Mouse (Mus musculus): ENCODE measurements around the gene Plpp1. TPM values are rescaled to one million over a fixed set of nuclear protein-coding genes. Genes with fewer than 3 reads are reported as not detected.

Gene Plpp1
- polyA plus RNA-seq, 1 experiment from 2014 or later: 22.5 TPM

Other genes starting within 250 kb of the Plpp1 start
- gene Il31ra, start 206.4 kb upstream of the Plpp1 start, polyA plus RNA-seq (2016; fragmentation: Nextera tagmentation; extraction: Ambion mirVana): 0.14 and 0.25 TPM in 2 replicates
- gene Ddx4, start 148.3 kb upstream of the Plpp1 start, polyA plus RNA-seq (2016; fragmentation: Nextera tagmentation; extraction: Ambion mirVana): 0.29 and 0.33 TPM in 2 replicates
- gene Slc38a9, start 140.0 kb upstream of the Plpp1 start, polyA plus RNA-seq (2016; fragmentation: Nextera tagmentation; extraction: Ambion mirVana): 9.6 and 12.8 TPM in 2 replicates
- 94.5 and 106 TPM in 2 replicates for gene Mtrex, start 126.6 kb downstream of the Plpp1 start, polyA plus RNA-seq (2016; fragmentation: Nextera tagmentation; extraction: Ambion mirVana)
- gene Dhx29, start 126.7 kb downstream of the Plpp1 start, polyA plus RNA-seq (2016; fragmentation: Nextera tagmentation; extraction: Ambion mirVana): 28.1 and 35.0 TPM in 2 replicates
- gene Ccno, start 187.0 kb downstream of the Plpp1 start, polyA plus RNA-seq (2016; fragmentation: Nextera tagmentation; extraction: Ambion mirVana): 0.20 TPM in 1 of 2 replicates, not detected in the other
- gene Mcidas, start 193.1 kb downstream of the Plpp1 start, polyA plus RNA-seq (2016; fragmentation: Nextera tagmentation; extraction: Ambion mirVana): not detected in 2 replicates
- not detected in 2 replicates for gene Cdc20b, start 234.3 kb downstream of the Plpp1 start, polyA plus RNA-seq (2016; fragmentation: Nextera tagmentation; extraction: Ambion mirVana)
- gene Gpx8, start 245.6 kb downstream of the Plpp1 start, polyA plus RNA-seq (2016; fragmentation: Nextera tagmentation; extraction: Ambion mirVana): 87.5 and 98.7 TPM in 2 replicates